Mouse (Mus musculus): Measurements from ENCODE around the gene Gm28778. TPM values are rescaled to one million over a fixed set of nuclear protein-coding genes. Genes with fewer than 3 reads are reported as not detected.
A peak's percentile ranks its signal among the peaks of the same experiment; 100 is the strongest.

Gene Gm28778
- polyA plus RNA-seq, 2 experiments, result not detected

DNA sequence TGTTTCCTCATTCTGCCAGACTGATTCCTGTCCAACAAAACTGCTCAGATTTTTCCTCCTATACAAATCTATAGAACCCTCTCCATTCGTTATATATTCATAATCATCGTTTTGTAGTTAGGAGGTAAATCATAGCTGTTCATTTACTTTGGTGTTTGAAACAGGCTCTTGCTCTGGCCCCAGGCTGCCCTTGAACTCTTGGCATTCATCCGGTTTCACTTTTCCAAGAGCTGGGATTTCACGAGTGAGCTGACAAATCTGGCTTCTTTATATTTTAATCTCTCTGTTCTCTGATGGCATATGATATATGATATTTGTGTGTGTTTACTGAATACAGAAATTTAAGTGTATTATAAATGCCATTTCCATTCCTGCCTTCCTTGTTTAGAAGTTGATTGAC lies 3.6 kb downstream of the Gm28778 start:
- no peak overlapping the region for H3K4me2 ChIP-seq (ENCODE audit: low read depth)
- peaks cover 5 to 6% of the 10 kb centered on the region in 2 experiments for H3K4me1 ChIP-seq (replicated peaks; ENCODE audit: control insufficient read depth in 2 of 2, insufficient read depth in 2 of 2, low read length in 1 of 2)
- no peak overlapping the region for H3K27ac ChIP-seq
- H3K4me3 ChIP-seq (ENCODE audit: insufficient read depth in 1 of 2, low read depth in 2 of 2, low read length in 2 of 2), result no peak overlapping the region
- no peaks in the 10 kb centered on the region for H3K9me3 ChIP-seq (ENCODE audit: control insufficient read depth, low read length)
- no peaks in the 10 kb centered on the region; the same call in none of the 2 replicates for H3K36me3 ChIP-seq (replicated peaks; ENCODE audit: control insufficient read depth, insufficient read depth, low read depth)
- TF ChIP-seq EP300 (IDR thresholded peaks at IDR 0.05; ENCODE audit: low read depth), result no peak
- no peak for TF ChIP-seq CTCF (IDR thresholded peaks at IDR 0.05; ENCODE audit: low read depth)
- no peak overlapping the region for H3K9ac ChIP-seq (replicated peaks)
- WGBS (ENCODE audit: insufficient replicate concordance), result 68% methylated on average over 4 of the region's 4 CpGs
- ATAC-seq (ENCODE audit: insufficient read depth), result no peak
- H3K27me3 ChIP-seq (ENCODE audit: control insufficient read depth, insufficient read depth, low read length), result no peaks in the 10 kb centered on the region
- DNase-seq (ENCODE audit: low read depth in 3 of 3, low spot score in 3 of 3), result no peak

DNA sequence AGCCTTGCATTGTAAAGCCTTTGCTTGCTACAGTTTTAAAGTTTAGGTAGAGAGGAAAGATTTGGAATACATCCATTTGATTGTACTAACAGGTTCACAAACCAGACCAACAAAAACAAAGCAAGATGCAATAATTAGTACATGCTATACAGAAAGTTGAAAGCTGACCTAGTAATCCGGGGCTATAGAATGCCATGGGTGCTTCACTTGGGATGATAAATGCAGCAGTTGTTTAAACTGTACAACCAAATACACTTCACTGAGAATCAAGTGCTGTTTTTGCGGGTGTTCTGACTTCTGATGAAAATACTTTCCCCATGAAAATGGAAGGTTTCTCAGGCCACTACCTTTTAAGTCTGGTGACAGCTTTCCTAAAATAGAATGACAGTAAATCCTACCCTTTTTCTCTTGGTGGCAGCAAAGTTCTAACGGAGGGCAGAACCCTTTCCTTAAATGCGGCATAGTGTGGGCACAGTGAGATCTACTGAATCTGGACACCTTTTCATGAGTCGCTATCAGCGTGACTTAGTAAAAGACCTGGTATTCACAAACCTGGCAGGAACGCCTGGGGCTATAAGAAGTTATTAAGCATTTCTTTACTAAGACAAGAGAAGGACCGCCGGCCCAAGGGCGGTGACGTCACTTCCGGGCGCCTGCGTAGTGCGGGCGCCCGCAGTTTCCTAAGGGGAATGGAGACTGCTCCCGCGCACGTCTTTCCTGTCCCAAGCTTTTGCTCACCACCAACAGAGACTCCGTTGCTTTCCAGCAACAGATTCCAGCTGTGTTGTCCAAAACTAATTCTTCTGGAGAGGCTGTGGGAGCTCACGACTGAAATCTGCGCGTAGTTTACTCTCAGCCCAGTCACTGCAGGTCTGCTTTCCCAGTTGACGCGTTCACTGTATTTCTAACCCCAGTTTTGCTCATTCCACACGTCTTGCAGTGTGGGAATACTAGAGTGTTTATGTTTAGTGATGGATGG lies 16.4 kb downstream of the Gm28778 start, which contains the start of gene Osgepl1:
Gene Osgepl1 (plus strand): TSS at position 636 of the 979 bp plus-strand sequence.
- Histone ChIP-seq H3K27ac (peak within 1 kb of the TSS; percentile 86), H3K9me3 (ENCODE audit: control insufficient read depth, low read length) (no peaks in the 10 kb centered on the region), H3K36me3 (replicated peaks; ENCODE audit: control insufficient read depth, insufficient read depth, low read depth) (peaks cover 5% of the 10 kb centered on the region), H3K27me3 (ENCODE audit: control insufficient read depth, insufficient read depth, low read length) (no peaks in the 10 kb centered on the region), H3K4me2 (ENCODE audit: low read depth) (peak within 1 kb of the TSS; percentile 84), H3K4me3 (ENCODE audit: insufficient read depth in 1 of 2, low read depth in 2 of 2, low read length in 2 of 2) (peak within 1 kb of the TSS; percentile 81 to 99), H3K4me1 (replicated peaks; ENCODE audit: control insufficient read depth in 2 of 2, insufficient read depth in 2 of 2, low read length in 1 of 2) (peaks cover 0 to 4% of the 10 kb centered on the region in 2 experiments; a peak in 2 of 4 replicates), H3K9ac (replicated peaks) (peak within 1 kb of the TSS; percentile 88)
- 2% methylated on average over 27 of the region's 27 CpGs for WGBS (ENCODE audit: insufficient replicate concordance)
- DNase-seq (ENCODE audit: low read depth in 3 of 3, low spot score in 3 of 3) (peak; percentile 65 to 76 (median 68)), ATAC-seq (ENCODE audit: insufficient read depth) (peak; percentile 94)
- TF ChIP-seq EP300 (IDR thresholded peaks at IDR 0.05; ENCODE audit: low read depth) (no peak), CTCF (IDR thresholded peaks at IDR 0.05; ENCODE audit: low read depth) (peak; percentile 39; the same call in 1 of the 2 replicates)

DNA sequence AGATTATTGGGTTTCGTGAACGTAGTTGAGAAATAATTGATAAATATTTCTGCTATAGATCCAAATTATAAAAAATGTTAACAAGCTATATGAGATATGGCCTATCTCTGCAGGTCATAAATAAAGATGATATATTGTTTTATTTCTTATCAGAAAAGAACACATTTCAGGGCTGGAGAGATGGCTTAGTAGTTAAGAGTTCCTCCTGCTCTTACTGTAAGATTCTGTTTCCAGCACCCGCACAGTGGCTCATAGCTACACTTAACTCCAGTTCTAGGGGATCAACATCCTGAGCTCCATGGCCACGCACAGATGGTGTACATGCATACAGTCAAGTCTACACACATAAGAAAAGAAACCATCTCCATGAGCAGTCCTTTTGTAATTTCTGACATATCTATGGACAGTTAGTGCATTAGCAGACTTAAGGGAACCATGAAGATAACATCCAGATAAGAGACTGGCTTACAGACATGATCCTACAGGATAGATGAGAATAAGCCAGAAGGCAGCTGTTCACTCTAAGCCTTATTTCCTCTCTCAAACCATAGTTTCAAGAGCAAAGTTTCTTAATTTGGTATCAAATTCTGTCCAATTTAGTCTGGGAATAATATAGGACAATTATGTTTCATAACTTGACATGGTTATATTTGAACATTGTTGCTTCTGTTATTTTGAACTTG lies 24.9 kb downstream of the Gm28778 start:
- ATAC-seq (ENCODE audit: insufficient read depth) (peak; percentile 53), DNase-seq (ENCODE audit: low read depth in 3 of 3, low spot score in 3 of 3) (no peak)
- no peak overlapping the region for H3K9ac ChIP-seq (replicated peaks)
- H3K4me2 ChIP-seq (ENCODE audit: low read depth), result no peak overlapping the region
- no peak for TF ChIP-seq CTCF (IDR thresholded peaks at IDR 0.05; ENCODE audit: low read depth)
- TF ChIP-seq EP300 (IDR thresholded peaks at IDR 0.05; ENCODE audit: low read depth), result peak; percentile 41; the same call in 1 of the 2 replicates
- H3K4me3 ChIP-seq (ENCODE audit: insufficient read depth in 1 of 2, low read depth in 2 of 2, low read length in 2 of 2), result no peak overlapping the region
- no peaks in the 10 kb centered on the region for H3K27me3 ChIP-seq (ENCODE audit: control insufficient read depth, insufficient read depth, low read length)
- H3K27ac ChIP-seq, result no peak overlapping the region
- H3K36me3 ChIP-seq (replicated peaks; ENCODE audit: control insufficient read depth, insufficient read depth, low read depth), result peaks cover 10% of the 10 kb centered on the region
- WGBS (ENCODE audit: insufficient replicate concordance), result 70% methylated on average over 4 of the region's 4 CpGs
- H3K9me3 ChIP-seq (ENCODE audit: control insufficient read depth, low read length), result no peaks in the 10 kb centered on the region
- H3K4me1 ChIP-seq (replicated peaks; ENCODE audit: control insufficient read depth in 2 of 2, insufficient read depth in 2 of 2, low read length in 1 of 2), result peaks cover 6 to 8% of the 10 kb centered on the region in 2 experiments; a peak in 3 of 4 replicates

DNA sequence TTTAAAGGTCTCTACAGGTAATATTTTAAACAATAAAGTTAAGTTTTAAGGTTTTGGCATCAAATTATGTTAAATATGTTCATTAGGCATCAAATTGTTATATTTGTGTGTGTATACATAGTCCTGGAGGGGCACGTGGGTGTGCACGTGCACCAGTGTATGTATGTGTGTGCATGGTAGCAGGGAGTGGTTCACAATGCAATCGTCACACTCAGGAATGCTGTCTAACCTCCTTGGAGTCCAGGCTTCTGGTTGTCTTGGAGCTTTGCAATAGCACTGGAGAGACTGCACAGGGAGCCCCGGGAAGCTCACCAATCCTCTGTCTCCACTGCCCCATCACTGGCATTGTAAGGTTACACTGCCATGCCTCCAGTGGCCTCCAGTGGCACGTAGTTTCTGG lies 26.3 kb downstream of the Gm28778 start:
- no peak overlapping the region for H3K27ac ChIP-seq
- H3K4me2 ChIP-seq (ENCODE audit: low read depth), result no peak overlapping the region
- WGBS (ENCODE audit: insufficient replicate concordance), result 85% methylated on average over 5 of the region's 5 CpGs
- no peak overlapping the region for H3K9ac ChIP-seq (replicated peaks)
- H3K27me3 ChIP-seq (ENCODE audit: control insufficient read depth, insufficient read depth, low read length), result no peaks in the 10 kb centered on the region
- DNase-seq (ENCODE audit: low read depth in 3 of 3, low spot score in 3 of 3) (no peak), ATAC-seq (ENCODE audit: insufficient read depth) (no peak)
- H3K4me3 ChIP-seq (ENCODE audit: insufficient read depth in 1 of 2, low read depth in 2 of 2, low read length in 2 of 2), result no peak overlapping the region
- H3K4me1 ChIP-seq (replicated peaks; ENCODE audit: control insufficient read depth in 2 of 2, insufficient read depth in 2 of 2, low read length in 1 of 2), result peaks cover 6 to 8% of the 10 kb centered on the region in 2 experiments; a peak in 3 of 4 replicates
- H3K9me3 ChIP-seq (ENCODE audit: control insufficient read depth, low read length), result no peaks in the 10 kb centered on the region
- peaks cover 6% of the 10 kb centered on the region for H3K36me3 ChIP-seq (replicated peaks; ENCODE audit: control insufficient read depth, insufficient read depth, low read depth)
- TF ChIP-seq EP300 (IDR thresholded peaks at IDR 0.05; ENCODE audit: low read depth) (no peak), CTCF (IDR thresholded peaks at IDR 0.05; ENCODE audit: low read depth) (no peak)

Data from liver, embryonic 14.5 days (tissue).